Mouse (Mus musculus): ENCODE data around the gene AC131692.1. TPM values are rescaled to one million over a fixed set of nuclear protein-coding genes. Genes with fewer than 3 reads are reported as not detected.

Gene AC131692.1
- polyA plus RNA-seq, 1 experiment, result 1.2 TPM

- Histone ChIP-seq H3K4me3 (ENCODE audit: insufficient read depth, low read length) (peak within 1 kb of the TSS; percentile 75), H3K27ac (ENCODE audit: insufficient read depth, low read depth, low read length) (peak within 1 kb of the TSS; percentile 91), H3K4me1 (ENCODE audit: control insufficient read depth, insufficient read depth, low read length) (peaks cover 15% of the 10 kb centered on the region)
- TF ChIP-seq CTCF (IDR thresholded peaks at IDR 0.05; ENCODE audit: low read depth, low read length) (peak; percentile 50), POLR2A (IDR thresholded peaks at IDR 0.05; ENCODE audit: borderline replicate concordance, low read depth, low read length) (no peak)
Measured at GRCm38 (mm10) chr19:6141394-6141749, 47.2 kb downstream of the AC131692.1 start, which contains the start of gene Arl2. Gene Arl2, minus strand, starts transcription at chr19:6141548.

- peaks cover 3% of the 10 kb centered on the region; the same call in 1 of the 2 replicates for H3K4me1 ChIP-seq (ENCODE audit: control insufficient read depth, insufficient read depth, low read length)
- H3K4me3 ChIP-seq (ENCODE audit: insufficient read depth, low read length), result no peak overlapping the region
- no peak overlapping the region for H3K27ac ChIP-seq (ENCODE audit: insufficient read depth, low read depth, low read length)
- TF ChIP-seq CTCF (IDR thresholded peaks at IDR 0.05; ENCODE audit: low read depth, low read length), result no peak
- no peak for TF ChIP-seq POLR2A (IDR thresholded peaks at IDR 0.05; ENCODE audit: borderline replicate concordance, low read depth, low read length)
Measured at GRCm38 (mm10) chr19:6144842-6145241, 50.6 kb downstream of the AC131692.1 start.

Other genes with a start within 250 kb of the AC131692.1 start
- 24.6 and 25.2 TPM in 2 replicates for gene Frmd8, start 219.1 kb upstream of the AC131692.1 start, polyA plus RNA-seq (2012; ENCODE audit: insufficient read depth, insufficient read length, missing spikeins)
- gene Slc25a45, start 216.6 kb upstream of the AC131692.1 start, polyA plus RNA-seq (2012; ENCODE audit: insufficient read depth, insufficient read length, missing spikeins), result 74.2 and 78.0 TPM in 2 replicates
- gene Tigd3, start 200.3 kb upstream of the AC131692.1 start, polyA plus RNA-seq (2012; ENCODE audit: insufficient read depth, insufficient read length, missing spikeins), result 0.61 and 0.70 TPM in 2 replicates
- 69.3 and 75.2 TPM in 2 replicates for gene Dpf2, start 181.4 kb upstream of the AC131692.1 start, polyA plus RNA-seq (2012; ENCODE audit: insufficient read depth, insufficient read length, missing spikeins)
- 2.5 and 2.6 TPM in 2 replicates for gene Cdc42ep2, start 169.6 kb upstream of the AC131692.1 start, polyA plus RNA-seq (2012; ENCODE audit: insufficient read depth, insufficient read length, missing spikeins)
- gene Pola2, start 130.2 kb upstream of the AC131692.1 start, polyA plus RNA-seq (2012; ENCODE audit: insufficient read depth, insufficient read length, missing spikeins), result 24.7 and 24.8 TPM in 2 replicates
- not detected in 2 replicates for gene Slc22a20, start 108.3 kb upstream of the AC131692.1 start, polyA plus RNA-seq (2012; ENCODE audit: insufficient read depth, insufficient read length, missing spikeins)
- gene Capn1, start 78.5 kb upstream of the AC131692.1 start, polyA plus RNA-seq (2012; ENCODE audit: insufficient read depth, insufficient read length, missing spikeins), result 32.7 and 38.3 TPM in 2 replicates
- gene Syvn1, start 47.8 kb upstream of the AC131692.1 start, polyA plus RNA-seq (2012; ENCODE audit: insufficient read depth, insufficient read length, missing spikeins), result 31.1 and 33.7 TPM in 2 replicates
- gene Mrpl49, start 36.6 kb upstream of the AC131692.1 start, polyA plus RNA-seq (2012; ENCODE audit: insufficient read depth, insufficient read length, missing spikeins), result 24.5 and 25.9 TPM in 2 replicates
- gene Fau, start 36.6 kb upstream of the AC131692.1 start, polyA plus RNA-seq (2012; ENCODE audit: insufficient read depth, insufficient read length, missing spikeins), result 1,783 and 2,337 TPM in 2 replicates
- 12.8 and 16.4 TPM in 2 replicates for gene Znhit2, start 33.2 kb upstream of the AC131692.1 start, polyA plus RNA-seq (2012; ENCODE audit: insufficient read depth, insufficient read length, missing spikeins)
- 8.1 and 13.7 TPM in 2 replicates for gene Tm7sf2, start 26.0 kb upstream of the AC131692.1 start, polyA plus RNA-seq (2012; ENCODE audit: insufficient read depth, insufficient read length, missing spikeins)
- 83.7 and 99.9 TPM in 2 replicates for gene Vps51, start 17.2 kb upstream of the AC131692.1 start, polyA plus RNA-seq (2012; ENCODE audit: insufficient read depth, insufficient read length, missing spikeins)
- not detected in 2 replicates for gene Tmem262, start 14.4 kb upstream of the AC131692.1 start, polyA plus RNA-seq (2012; ENCODE audit: insufficient read depth, insufficient read length, missing spikeins)
- 2.0 TPM in 1 of 2 replicates, not detected in the other for gene Gm28374, start 12.2 kb upstream of the AC131692.1 start, polyA plus RNA-seq (2012; ENCODE audit: insufficient read depth, insufficient read length, missing spikeins)
- 38.9 and 40.5 TPM in 2 replicates for gene Zfpl1, start 9.5 kb upstream of the AC131692.1 start, polyA plus RNA-seq (2012; ENCODE audit: insufficient read depth, insufficient read length, missing spikeins)
- gene Cdca5, start 9.4 kb upstream of the AC131692.1 start, polyA plus RNA-seq (2012; ENCODE audit: insufficient read depth, insufficient read length, missing spikeins), result 13.1 and 13.6 TPM in 2 replicates
- gene Naaladl1, start 11.4 kb downstream of the AC131692.1 start, polyA plus RNA-seq (2012; ENCODE audit: insufficient read depth, insufficient read length, missing spikeins), result 0.53 and 0.80 TPM in 2 replicates
- 5.6 and 6.0 TPM in 2 replicates for gene Sac3d1, start 24.2 kb downstream of the AC131692.1 start, polyA plus RNA-seq (2012; ENCODE audit: insufficient read depth, insufficient read length, missing spikeins)
- 26.0 and 32.8 TPM in 2 replicates for gene Snx15, start 33.9 kb downstream of the AC131692.1 start, polyA plus RNA-seq (2012; ENCODE audit: insufficient read depth, insufficient read length, missing spikeins)
- 6.2 and 7.9 TPM in 2 replicates for gene Batf2, start 46.6 kb downstream of the AC131692.1 start, polyA plus RNA-seq (2012; ENCODE audit: insufficient read depth, insufficient read length, missing spikeins)
- 31.0 and 33.7 TPM in 2 replicates for gene Arl2, start 47.1 kb downstream of the AC131692.1 start, polyA plus RNA-seq (2012; ENCODE audit: insufficient read depth, insufficient read length, missing spikeins)
- gene Majin, start 90.0 kb downstream of the AC131692.1 start, polyA plus RNA-seq (2012; ENCODE audit: insufficient read depth, insufficient read length, missing spikeins), result 0.35 TPM in 1 of 2 replicates, not detected in the other
- not detected in 2 replicates for gene Gpha2, start 132.0 kb downstream of the AC131692.1 start, polyA plus RNA-seq (2012; ENCODE audit: insufficient read depth, insufficient read length, missing spikeins)
- gene Ppp2r5b, start 141.5 kb downstream of the AC131692.1 start, polyA plus RNA-seq (2012; ENCODE audit: insufficient read depth, insufficient read length, missing spikeins), result 13.7 and 15.4 TPM in 2 replicates
- 23.9 and 27.1 TPM in 2 replicates for gene Atg2a, start 147.2 kb downstream of the AC131692.1 start, polyA plus RNA-seq (2012; ENCODE audit: insufficient read depth, insufficient read length, missing spikeins)
- 91.9 and 96.3 TPM in 2 replicates for gene Ehd1, start 182.3 kb downstream of the AC131692.1 start, polyA plus RNA-seq (2012; ENCODE audit: insufficient read depth, insufficient read length, missing spikeins)
- gene Cdc42bpg, start 212.0 kb downstream of the AC131692.1 start, polyA plus RNA-seq (2012; ENCODE audit: insufficient read depth, insufficient read length, missing spikeins), result 6.9 and 7.0 TPM in 2 replicates
- 28.1 and 29.1 TPM in 2 replicates for gene Men1, start 240.6 kb downstream of the AC131692.1 start, polyA plus RNA-seq (2012; ENCODE audit: insufficient read depth, insufficient read length, missing spikeins)
- gene Map4k2, start 246.7 kb downstream of the AC131692.1 start, polyA plus RNA-seq (2012; ENCODE audit: insufficient read depth, insufficient read length, missing spikeins), result 57.4 and 58.5 TPM in 2 replicates

Measured in bone marrow macrophage, adult 2 months (primary cell).